Mouse (Mus musculus): Measurements from ENCODE around the gene Zswim4.

DNA sequence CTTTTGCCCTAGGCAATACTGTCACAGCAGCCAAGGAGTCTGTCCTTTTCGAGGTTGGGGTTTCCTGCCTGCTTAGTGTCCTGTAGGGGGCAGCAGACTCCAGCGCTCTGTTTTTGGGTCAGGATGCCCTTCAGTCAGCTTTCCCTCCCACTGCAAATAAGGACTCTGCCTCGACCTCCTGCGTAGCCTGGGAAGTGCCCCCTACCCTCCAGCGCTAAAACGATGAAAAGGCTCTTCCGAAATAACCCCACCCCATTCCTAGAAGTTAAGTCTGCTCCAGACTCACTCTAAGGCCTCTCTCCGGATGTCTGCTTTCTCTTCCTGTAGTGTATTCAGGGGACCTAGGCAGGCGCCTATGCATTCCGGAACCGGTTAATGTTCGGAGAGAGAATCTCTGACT is 50.3 kb downstream of the Zswim4 start:
- peak; percentile 97 for TF ChIP-seq CTCF (IDR thresholded peaks at IDR 0.05; ENCODE audit: low read depth)
- no peak for TF ChIP-seq EP300 (IDR thresholded peaks at IDR 0.05; ENCODE audit: low read depth)
